Mouse (Mus musculus) hindbrain, embryonic 14.5 days (tissue): ENCODE data around the gene Dagla. TPM values are rescaled to one million over a fixed set of nuclear protein-coding genes. Genes with fewer than 3 reads are reported as not detected.

Experiments used
- polyA plus RNA-seq: library from polyadenylated mRNA; unstranded; fragments of >200 nt; fragmentation: Nextera tagmentation; extraction: Ambion mirVana; gene quantifications from 2 replicates; pipeline ENCODE4 v1.2.1, GENCODE M21; 2014

The Dagla gene
- polyA plus RNA-seq, 1 experiment from 2014 or later = 10.2 TPM

Other genes with a start within 250 kb of the Dagla start
- 70.5 and 87.5 TPM in 2 replicates for gene Fads2, start 203.1 kb downstream of the Dagla start, polyA plus RNA-seq
- 148 and 156 TPM in 2 replicates for gene Fads1, start 122.0 kb downstream of the Dagla start, polyA plus RNA-seq
- gene Tmem258, start 100.9 kb downstream of the Dagla start, polyA plus RNA-seq = 324 and 357 TPM in 2 replicates
- 24.2 and 24.8 TPM in 2 replicates for gene Fen1, start 100.7 kb downstream of the Dagla start, polyA plus RNA-seq
- gene Myrf, start 64.1 kb downstream of the Dagla start, polyA plus RNA-seq = 1.1 and 1.3 TPM in 2 replicates
- gene Syt7, start 84.2 kb upstream of the Dagla start, polyA plus RNA-seq = 12.0 and 14.0 TPM in 2 replicates
- 1.5 and 1.6 TPM in 2 replicates for gene Lrrc10b, start 152.6 kb upstream of the Dagla start, polyA plus RNA-seq
- gene Ppp1r32, start 178.1 kb upstream of the Dagla start, polyA plus RNA-seq = 1.9 and 2.8 TPM in 2 replicates
- gene Cpsf7, start 220.4 kb upstream of the Dagla start, polyA plus RNA-seq = 57.5 and 63.4 TPM in 2 replicates
- gene Sdhaf2, start 221.3 kb upstream of the Dagla start, polyA plus RNA-seq = 67.6 and 68.4 TPM in 2 replicates